Mouse (Mus musculus): ENCODE measurements around the gene Pde6g. TPM values are rescaled to one million over a fixed set of nuclear protein-coding genes. Genes with fewer than 3 reads are reported as not detected.

The Pde6g gene
- polyA plus RNA-seq (2011; ENCODE audit: insufficient read depth, insufficient read length, low replicate concordance, missing spikeins), result not detected in 2 replicates

DNA sequence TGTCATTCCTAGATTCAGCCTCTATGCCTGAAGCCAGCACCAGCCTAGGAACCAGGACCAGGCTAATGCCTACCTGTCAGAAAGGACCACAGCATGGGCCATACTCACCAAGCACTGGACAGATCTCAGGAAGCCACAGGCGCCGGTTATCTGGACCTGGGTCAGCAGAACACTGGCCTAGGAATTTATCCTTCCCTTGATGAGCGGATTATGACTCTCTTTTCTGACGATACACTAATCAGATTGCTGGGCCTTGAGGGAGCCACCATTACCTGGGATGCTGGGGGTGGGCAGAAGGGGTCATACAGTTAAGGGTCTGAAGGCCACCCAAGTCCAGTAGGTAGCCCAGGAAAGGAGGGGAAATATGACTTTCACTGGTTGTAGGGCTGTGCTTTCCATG is at the start of gene Pde6g:
Gene Pde6g, minus strand, starts transcription at position 195 of the 400 bp plus-strand sequence.
- no peak within 1 kb of the TSS for H3K27ac ChIP-seq (ENCODE audit: control insufficient read depth, insufficient read depth, low read depth, low read length, poor library complexity)
- no peak within 1 kb of the TSS for H3K4me3 ChIP-seq (replicated peaks; ENCODE audit: control insufficient read depth, low read depth, low read length)
- TF ChIP-seq POLR2A (IDR thresholded peaks at IDR 0.05; ENCODE audit: borderline replicate concordance, control insufficient read depth, low read depth, low read length) (no peak), CTCF (IDR thresholded peaks at IDR 0.05; ENCODE audit: control insufficient read depth, insufficient read depth, low read length) (no peak)
- 88% methylated on average over 4 of the region's 4 CpGs for WGBS
- H3K4me1 ChIP-seq (ENCODE audit: control insufficient read depth, insufficient read depth, low read length), result peaks cover 12% of the 10 kb centered on the region

DNA sequence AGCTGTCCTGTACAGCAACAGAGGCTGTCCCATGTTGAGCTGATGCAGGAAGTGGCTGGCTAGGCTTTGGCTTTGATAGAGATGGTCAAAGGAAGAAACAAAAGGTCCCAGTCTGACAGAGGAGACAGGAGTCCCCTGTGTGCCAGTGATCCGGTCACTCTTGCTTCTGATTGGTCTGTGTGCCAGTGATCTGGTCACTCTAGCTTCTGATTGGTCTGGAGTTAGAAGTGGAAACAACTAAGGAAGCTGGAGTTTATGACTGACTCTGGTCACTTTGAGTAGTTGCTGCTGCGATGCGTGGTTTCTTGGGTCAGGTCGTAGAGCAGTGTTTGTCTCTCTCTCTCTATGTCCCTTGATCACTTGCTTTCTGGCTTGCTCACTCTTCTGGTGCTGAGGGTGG is 48.4 kb upstream of the Pde6g start:
- no peak overlapping the region for H3K4me3 ChIP-seq (replicated peaks; ENCODE audit: control insufficient read depth, low read depth, low read length)
- no peaks in the 10 kb centered on the region for H3K4me1 ChIP-seq (ENCODE audit: control insufficient read depth, insufficient read depth, low read length)
- WGBS, result 73% methylated on average over 4 of the region's 4 CpGs
- H3K27ac ChIP-seq (ENCODE audit: control insufficient read depth, insufficient read depth, low read depth, low read length, poor library complexity), result no peak overlapping the region
- TF ChIP-seq CTCF (IDR thresholded peaks at IDR 0.05; ENCODE audit: control insufficient read depth, insufficient read depth, low read length) (no peak), POLR2A (IDR thresholded peaks at IDR 0.05; ENCODE audit: borderline replicate concordance, control insufficient read depth, low read depth, low read length) (no peak)

DNA sequence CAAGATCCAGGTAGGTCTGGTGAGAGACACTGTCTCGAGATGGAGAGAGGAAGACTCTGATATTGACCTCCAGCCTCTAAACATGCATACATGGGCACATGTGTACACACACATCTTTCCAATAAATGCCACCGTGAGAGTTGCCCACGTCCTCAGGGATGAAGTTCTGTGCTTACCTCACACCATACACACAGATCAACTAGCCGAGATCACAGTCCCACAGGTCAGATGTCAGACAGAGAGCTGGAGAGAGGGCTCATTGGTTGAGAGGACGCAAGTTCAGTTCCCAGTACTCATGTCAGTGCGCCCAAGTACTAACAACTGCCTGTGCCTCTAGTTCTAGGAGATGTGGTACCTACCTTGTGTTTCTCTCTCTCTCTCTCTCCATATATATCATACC is 47.7 kb upstream of the Pde6g start:
- H3K4me1 ChIP-seq (ENCODE audit: control insufficient read depth, insufficient read depth, low read length), result no peaks in the 10 kb centered on the region
- WGBS, result 54% methylated on average over 6 of the region's 6 CpGs
- TF ChIP-seq POLR2A (IDR thresholded peaks at IDR 0.05; ENCODE audit: borderline replicate concordance, control insufficient read depth, low read depth, low read length), result no peak
- no peak for TF ChIP-seq CTCF (IDR thresholded peaks at IDR 0.05; ENCODE audit: control insufficient read depth, insufficient read depth, low read length)
- no peak overlapping the region for H3K27ac ChIP-seq (ENCODE audit: control insufficient read depth, insufficient read depth, low read depth, low read length, poor library complexity)
- H3K4me3 ChIP-seq (replicated peaks; ENCODE audit: control insufficient read depth, low read depth, low read length), result no peak overlapping the region

DNA sequence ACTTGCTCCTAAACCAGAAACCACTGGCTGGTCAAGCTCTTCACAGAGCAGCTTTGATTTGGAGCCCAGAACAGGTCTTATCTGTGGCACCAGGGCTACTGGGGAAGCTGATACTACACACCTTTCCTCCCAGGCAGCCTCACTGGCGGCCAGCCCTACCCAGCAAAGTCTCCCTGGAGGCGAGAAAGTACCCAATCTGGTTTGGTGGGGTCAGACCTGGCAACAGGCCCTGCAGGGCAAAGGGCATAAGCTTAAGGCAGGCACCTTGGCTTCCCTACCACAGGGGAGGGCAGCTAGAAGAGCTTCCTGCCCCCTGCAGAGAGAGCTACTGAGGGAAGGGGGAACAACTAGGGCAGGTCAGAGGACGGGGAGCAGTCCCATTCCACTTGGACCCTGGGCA is 47.1 kb upstream of the Pde6g start:
- WGBS, result 12% methylated on average over 3 of the region's 3 CpGs
- Histone ChIP-seq H3K4me3 (replicated peaks; ENCODE audit: control insufficient read depth, low read depth, low read length) (no peak overlapping the region), H3K27ac (ENCODE audit: control insufficient read depth, insufficient read depth, low read depth, low read length, poor library complexity) (no peak overlapping the region), H3K4me1 (ENCODE audit: control insufficient read depth, insufficient read depth, low read length) (no peaks in the 10 kb centered on the region)
- TF ChIP-seq POLR2A (IDR thresholded peaks at IDR 0.05; ENCODE audit: borderline replicate concordance, control insufficient read depth, low read depth, low read length) (no peak), CTCF (IDR thresholded peaks at IDR 0.05; ENCODE audit: control insufficient read depth, insufficient read depth, low read length) (no peak)

DNA sequence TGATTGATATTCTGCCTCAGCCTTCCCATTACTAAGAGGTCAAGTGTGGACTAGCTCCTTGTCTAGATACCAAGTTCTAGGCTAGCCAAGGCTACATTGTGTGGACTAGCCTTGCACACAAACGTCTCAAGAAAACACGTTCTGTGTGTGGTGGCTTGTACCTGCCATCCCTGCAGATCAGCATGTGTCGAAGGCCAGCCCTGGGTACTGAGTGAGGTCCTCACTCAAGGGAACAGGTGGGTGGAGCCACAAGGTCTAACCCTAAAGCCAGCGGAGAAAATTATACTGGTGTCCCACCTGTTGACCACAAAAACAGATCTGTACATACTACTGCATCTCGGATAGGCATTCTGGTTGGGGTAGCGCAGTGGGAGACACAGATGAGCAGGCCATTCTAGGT is 46.6 kb upstream of the Pde6g start:
- H3K4me3 ChIP-seq (replicated peaks; ENCODE audit: control insufficient read depth, low read depth, low read length), result no peak overlapping the region

DNA sequence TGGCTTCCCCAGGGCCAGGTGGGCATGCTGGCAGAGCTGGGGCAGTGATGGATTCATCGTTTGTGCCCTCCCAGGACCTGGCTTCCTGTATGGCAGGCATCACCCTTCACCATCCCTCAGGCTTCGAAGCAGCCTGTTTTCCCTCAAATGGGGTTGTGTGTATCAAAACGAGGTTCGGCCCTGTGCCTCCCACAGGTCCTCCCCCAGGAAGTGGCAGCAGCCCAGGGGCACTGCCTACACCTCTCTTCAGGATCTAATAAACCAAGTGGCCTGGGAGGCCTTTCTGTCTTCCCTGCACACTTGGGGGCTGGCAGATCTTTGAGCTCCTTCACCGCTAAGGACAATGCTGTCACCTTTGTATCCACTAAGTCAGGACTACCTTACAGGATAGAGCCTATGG is 45.6 kb upstream of the Pde6g start:
- 85% methylated on average over 5 of the region's 5 CpGs for WGBS
- H3K4me1 ChIP-seq (ENCODE audit: control insufficient read depth, insufficient read depth, low read length), result no peaks in the 10 kb centered on the region
- H3K4me3 ChIP-seq (replicated peaks; ENCODE audit: control insufficient read depth, low read depth, low read length), result no peak overlapping the region
- no peak for TF ChIP-seq POLR2A (IDR thresholded peaks at IDR 0.05; ENCODE audit: borderline replicate concordance, control insufficient read depth, low read depth, low read length)
- TF ChIP-seq CTCF (IDR thresholded peaks at IDR 0.05; ENCODE audit: control insufficient read depth, insufficient read depth, low read length), result no peak
- no peak overlapping the region for H3K27ac ChIP-seq (ENCODE audit: control insufficient read depth, insufficient read depth, low read depth, low read length, poor library complexity)

More for the DNA sequence above, 46.6 kb upstream of the Pde6g start:
- TF ChIP-seq POLR2A (IDR thresholded peaks at IDR 0.05; ENCODE audit: borderline replicate concordance, control insufficient read depth, low read depth, low read length), result no peak
- no peak for TF ChIP-seq CTCF (IDR thresholded peaks at IDR 0.05; ENCODE audit: control insufficient read depth, insufficient read depth, low read length)
- H3K4me1 ChIP-seq (ENCODE audit: control insufficient read depth, insufficient read depth, low read length), result no peaks in the 10 kb centered on the region
- H3K27ac ChIP-seq (ENCODE audit: control insufficient read depth, insufficient read depth, low read depth, low read length, poor library complexity), result no peak overlapping the region
- 73% methylated on average over 6 of the region's 6 CpGs for WGBS

DNA sequence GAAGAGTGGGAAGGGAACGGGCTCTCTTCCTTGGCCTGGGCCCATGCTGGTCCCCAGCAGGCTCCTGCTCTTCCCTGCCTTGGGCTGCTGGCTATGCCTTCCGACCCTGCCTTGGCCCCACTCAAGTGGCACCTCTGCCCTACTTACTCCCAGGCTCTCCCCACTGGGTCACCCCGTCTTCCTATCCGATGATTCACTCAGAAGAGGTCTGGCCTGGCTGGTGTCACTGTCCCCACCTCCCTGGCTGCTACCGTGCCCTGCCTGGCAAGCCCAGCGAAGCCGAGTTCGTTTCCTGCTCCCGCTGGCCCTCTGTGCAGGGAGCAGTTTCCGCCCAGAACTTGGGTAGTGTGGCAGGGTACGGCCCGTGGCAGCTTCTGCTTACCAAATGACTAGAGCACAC is 44.9 kb upstream of the Pde6g start:
- 91% methylated on average over 12 of the region's 12 CpGs for WGBS
- no peak for TF ChIP-seq CTCF (IDR thresholded peaks at IDR 0.05; ENCODE audit: control insufficient read depth, insufficient read depth, low read length)
- no peak for TF ChIP-seq POLR2A (IDR thresholded peaks at IDR 0.05; ENCODE audit: borderline replicate concordance, control insufficient read depth, low read depth, low read length)
- Histone ChIP-seq H3K4me3 (replicated peaks; ENCODE audit: control insufficient read depth, low read depth, low read length) (no peak overlapping the region), H3K27ac (ENCODE audit: control insufficient read depth, insufficient read depth, low read depth, low read length, poor library complexity) (no peak overlapping the region), H3K4me1 (ENCODE audit: control insufficient read depth, insufficient read depth, low read length) (no peaks in the 10 kb centered on the region)

DNA sequence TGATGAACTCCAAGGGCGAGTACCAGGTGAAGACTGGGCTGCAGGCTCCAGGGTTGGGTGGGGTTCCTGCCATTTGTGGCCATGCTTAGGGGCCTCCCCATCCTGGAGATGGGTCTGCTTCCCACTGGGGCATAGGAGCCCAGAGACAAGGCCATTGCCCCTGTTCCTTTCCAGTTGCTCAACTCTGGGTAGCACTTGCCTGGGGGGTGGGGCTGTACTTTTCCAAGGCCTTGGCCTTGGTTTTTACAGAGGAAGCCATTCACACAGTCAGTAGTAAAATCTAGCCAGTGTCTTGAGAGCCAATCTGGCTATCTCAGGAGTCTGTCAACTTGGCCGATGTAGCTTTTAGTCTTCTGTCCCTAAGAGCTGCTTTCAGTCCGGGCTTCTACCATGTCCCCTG is 44.1 kb upstream of the Pde6g start:
- Histone ChIP-seq H3K27ac (ENCODE audit: control insufficient read depth, insufficient read depth, low read depth, low read length, poor library complexity) (no peak overlapping the region), H3K4me3 (replicated peaks; ENCODE audit: control insufficient read depth, low read depth, low read length) (no peak overlapping the region), H3K4me1 (ENCODE audit: control insufficient read depth, insufficient read depth, low read length) (no peaks in the 10 kb centered on the region; the same call in 1 of the 2 replicates)
- WGBS, result 91% methylated on average over 3 of the region's 3 CpGs
- TF ChIP-seq POLR2A (IDR thresholded peaks at IDR 0.05; ENCODE audit: borderline replicate concordance, control insufficient read depth, low read depth, low read length) (no peak), CTCF (IDR thresholded peaks at IDR 0.05; ENCODE audit: control insufficient read depth, insufficient read depth, low read length) (no peak)

DNA sequence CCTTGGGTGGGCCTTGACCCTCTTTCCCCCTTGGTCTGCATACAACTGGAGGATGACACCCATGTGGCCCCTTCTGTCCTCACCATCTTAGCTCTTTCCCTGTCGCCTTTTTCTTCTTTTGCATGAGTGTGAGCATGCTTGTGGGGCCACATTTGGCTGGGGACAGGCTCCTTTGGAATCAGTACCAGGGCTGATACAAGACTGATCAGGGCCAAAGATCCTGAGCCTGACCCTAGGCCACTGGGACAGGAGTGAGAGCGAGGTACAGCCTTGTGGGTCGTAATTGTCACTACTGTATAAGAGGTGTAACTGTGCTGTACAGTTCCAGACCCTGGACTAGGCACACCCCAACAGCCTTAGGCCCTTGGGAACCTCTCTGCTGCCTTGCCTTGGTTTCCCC is 40.6 kb upstream of the Pde6g start:
- Histone ChIP-seq H3K4me1 (ENCODE audit: control insufficient read depth, insufficient read depth, low read length) (peaks cover 3% of the 10 kb centered on the region; the same call in 1 of the 2 replicates), H3K4me3 (replicated peaks; ENCODE audit: control insufficient read depth, low read depth, low read length) (no peak overlapping the region), H3K27ac (ENCODE audit: control insufficient read depth, insufficient read depth, low read depth, low read length, poor library complexity) (no peak overlapping the region)
- no peak for TF ChIP-seq CTCF (IDR thresholded peaks at IDR 0.05; ENCODE audit: control insufficient read depth, insufficient read depth, low read length)
- no peak for TF ChIP-seq POLR2A (IDR thresholded peaks at IDR 0.05; ENCODE audit: borderline replicate concordance, control insufficient read depth, low read depth, low read length)
- WGBS, result 88% methylated on average over 3 of the region's 3 CpGs

Measured in bone marrow, adult 2 months (tissue).